Mouse (Mus musculus) forebrain, embryonic 15.5 days (tissue): ENCODE results near the gene Ctsll3. TPM values are rescaled to one million over a fixed set of nuclear protein-coding genes. Genes with fewer than 3 reads are reported as not detected.

ENCODE experiments used
- ATAC-seq: fragments of 200-750 bp; cut with Nextera tagmentation; replicated peaks from 2 replicates; pipeline ENCODE4 v1.8.0; 2017; ENCODE audit warnings: mild to moderate bottlenecking, moderate TSS enrichment, moderate library complexity
- H3K27ac ChIP-seq: fragments of 300-500 bp; sonication (generic); replicated peaks from 2 replicates; pipeline ENCODE4 v1.5.1; 2015; ENCODE audit warnings: mild to moderate bottlenecking, inconsistent platforms
- H3K27me3 ChIP-seq: fragments of 300-500 bp; sonication (generic); 2 replicates; pipeline ENCODE4 v1.6.1; 2015; ENCODE audit warnings: inconsistent platforms
- H3K36me3 ChIP-seq: fragments of 300-500 bp; sonication (generic); 2 replicates; pipeline ENCODE4 v1.6.1; 2015; ENCODE audit warnings: mild to moderate bottlenecking, inconsistent platforms
- H3K4me1 ChIP-seq: fragments of 300-500 bp; sonication (generic); 2 replicates; pipeline ENCODE4 v1.6.1; 2015; ENCODE audit warnings: inconsistent platforms
- H3K4me2 ChIP-seq: fragments of 300-500 bp; sonication (generic); replicated peaks from 2 replicates; pipeline ENCODE4 v1.6.1; 2015; ENCODE audit warnings: mild to moderate bottlenecking, inconsistent platforms
- H3K4me3 ChIP-seq: fragments of 300-500 bp; sonication (generic); 2 replicates; pipeline ENCODE4 v1.5.1; 2015; ENCODE audit warnings: mild to moderate bottlenecking, inconsistent platforms
- H3K9ac ChIP-seq: fragments of 300-500 bp; sonication (generic); replicated peaks from 2 replicates; pipeline ENCODE4 v1.6.1; 2015; ENCODE audit warnings: mild to moderate bottlenecking, inconsistent platforms
- H3K9me3 ChIP-seq: fragments of 300-500 bp; sonication (generic); 2 replicates; pipeline ENCODE4 v1.6.1; 2016; ENCODE audit warnings: inconsistent platforms
- WGBS: fragments of 180-500 bp; shearing (Covaris S2); methylation state at CpG from one replicate; pipeline ENCODE4 v1.1.7; 2015; ENCODE audit warnings: mixed read lengths; 5-methylcytosine and 5-hydroxymethylcytosine counted together
- polyA plus RNA-seq: library from polyadenylated mRNA; unstranded; fragments of >200 nt; fragmentation: Nextera tagmentation; extraction: Ambion mirVana; gene quantifications from 2 replicates; pipeline ENCODE4 v1.2.1, GENCODE M21; 2015

Gene Ctsll3
- polyA plus RNA-seq, 1 experiment from 2014 or later, result not detected

- H3K9ac ChIP-seq, result no peak within 1 kb of the TSS
- no peaks in the 10 kb centered on the region for H3K9me3 ChIP-seq
- no peak within 1 kb of the TSS for H3K27ac ChIP-seq
- no peaks in the 10 kb centered on the region for H3K27me3 ChIP-seq
- H3K4me3 ChIP-seq, result no peak within 1 kb of the TSS
- no peaks in the 10 kb centered on the region for H3K4me1 ChIP-seq
- no peak within 1 kb of the TSS for H3K4me2 ChIP-seq
- no peak for ATAC-seq
- no peaks in the 10 kb centered on the region for H3K36me3 ChIP-seq
These were observed 16.4 kb downstream of the Ctsll3 start, which contains the start of gene BC051665 for GRCm38 (mm10) chr13:60786264-60786663. BC051665 (minus strand) TSS chr13:60786364.

- WGBS, result 91% methylated on average over 7 of the region's 7 CpGs
These were observed 19.3 kb downstream of the Ctsll3 start for GRCm38 (mm10) chr13:60783301-60783700.

GRCm38 (mm10) chr13:60780534-60780933 is 22.1 kb downstream of the Ctsll3 start:
- no peaks in the 10 kb centered on the region for H3K36me3 ChIP-seq
- H3K27ac ChIP-seq, result no peak overlapping the region
- ATAC-seq, result no peak
- no peak overlapping the region for H3K4me3 ChIP-seq
- H3K9ac ChIP-seq, result no peak overlapping the region
- 92% methylated on average over 3 of the region's 3 CpGs for WGBS
- no peak overlapping the region for H3K4me2 ChIP-seq
- H3K4me1 ChIP-seq, result no peaks in the 10 kb centered on the region
- no peaks in the 10 kb centered on the region for H3K27me3 ChIP-seq
- H3K9me3 ChIP-seq, result no peaks in the 10 kb centered on the region

More at GRCm38 (mm10) chr13:60783301-60783700, 19.3 kb downstream of the Ctsll3 start:
- H3K27me3 ChIP-seq, result no peaks in the 10 kb centered on the region
- no peak overlapping the region for H3K4me3 ChIP-seq
- no peaks in the 10 kb centered on the region for H3K36me3 ChIP-seq
- no peak for ATAC-seq
- no peak overlapping the region for H3K4me2 ChIP-seq
- no peaks in the 10 kb centered on the region for H3K4me1 ChIP-seq
- H3K9me3 ChIP-seq, result no peaks in the 10 kb centered on the region
- no peak overlapping the region for H3K9ac ChIP-seq
- no peak overlapping the region for H3K27ac ChIP-seq

GRCm38 (mm10) chr13:60761161-60761560 is 41.5 kb downstream of the Ctsll3 start:
- Histone ChIP-seq H3K9ac (no peak overlapping the region), H3K27ac (no peak overlapping the region), H3K27me3 (no peaks in the 10 kb centered on the region), H3K4me3 (no peak overlapping the region), H3K4me2 (no peak overlapping the region), H3K36me3 (peaks cover 69% of the 10 kb centered on the region), H3K4me1 (no peaks in the 10 kb centered on the region), H3K9me3 (no peaks in the 10 kb centered on the region)
- ATAC-seq, result no peak
- 97% methylated on average over 17 of the region's 17 CpGs for WGBS

- no peak for ATAC-seq
These were observed 42.3 kb downstream of the Ctsll3 start for GRCm38 (mm10) chr13:60760392-60760791.

GRCm38 (mm10) chr13:60759136-60759535 is 43.5 kb downstream of the Ctsll3 start:
- no peak overlapping the region for H3K4me3 ChIP-seq
- no peaks in the 10 kb centered on the region for H3K9me3 ChIP-seq
- H3K27me3 ChIP-seq, result no peaks in the 10 kb centered on the region
- H3K4me1 ChIP-seq, result no peaks in the 10 kb centered on the region
- no peak overlapping the region for H3K4me2 ChIP-seq
- H3K36me3 ChIP-seq, result peaks cover 86% of the 10 kb centered on the region
- no peak for ATAC-seq
- 35% methylated on average over 6 of the region's 6 CpGs for WGBS
- no peak overlapping the region for H3K27ac ChIP-seq
- no peak overlapping the region for H3K9ac ChIP-seq

More at GRCm38 (mm10) chr13:60760392-60760791, 42.3 kb downstream of the Ctsll3 start:
- Histone ChIP-seq H3K4me1 (no peaks in the 10 kb centered on the region), H3K27me3 (no peaks in the 10 kb centered on the region), H3K4me3 (no peak overlapping the region), H3K9me3 (no peaks in the 10 kb centered on the region), H3K36me3 (peaks cover 77% of the 10 kb centered on the region), H3K27ac (no peak overlapping the region), H3K4me2 (no peak overlapping the region), H3K9ac (no peak overlapping the region)
- 95% methylated on average over 12 of the region's 12 CpGs for WGBS

- Histone ChIP-seq H3K9me3 (no peaks in the 10 kb centered on the region), H3K27me3 (no peaks in the 10 kb centered on the region), H3K4me1 (no peaks in the 10 kb centered on the region), H3K36me3 (peaks cover 90% of the 10 kb centered on the region), H3K27ac (no peak overlapping the region), H3K9ac (no peak overlapping the region), H3K4me2 (no peak overlapping the region), H3K4me3 (no peak overlapping the region)
- 91% methylated on average over 13 of the region's 13 CpGs for WGBS
- ATAC-seq, result no peak
These were observed 45.4 kb downstream of the Ctsll3 start for GRCm38 (mm10) chr13:60757292-60757691.

- no peak for ATAC-seq
These were observed 47.4 kb downstream of the Ctsll3 start for GRCm38 (mm10) chr13:60755251-60755650.

GRCm38 (mm10) chr13:60753216-60753615 is 49.4 kb downstream of the Ctsll3 start:
- WGBS, result 96% methylated on average over 6 of the region's 6 CpGs
- H3K4me3 ChIP-seq, result no peak overlapping the region

More at GRCm38 (mm10) chr13:60755251-60755650, 47.4 kb downstream of the Ctsll3 start:
- no peaks in the 10 kb centered on the region for H3K4me1 ChIP-seq
- peaks cover 91% of the 10 kb centered on the region for H3K36me3 ChIP-seq
- no peaks in the 10 kb centered on the region for H3K27me3 ChIP-seq
- no peak overlapping the region for H3K4me2 ChIP-seq
- no peak overlapping the region for H3K4me3 ChIP-seq
- H3K9me3 ChIP-seq, result no peaks in the 10 kb centered on the region
- no peak overlapping the region for H3K27ac ChIP-seq
- H3K9ac ChIP-seq, result no peak overlapping the region
- WGBS, result 88% methylated on average over 2 of the region's 2 CpGs

GRCm38 (mm10) chr13:60750930-60751329 is 51.7 kb downstream of the Ctsll3 start:
- Histone ChIP-seq H3K4me3 (no peak overlapping the region), H3K9me3 (no peaks in the 10 kb centered on the region), H3K27ac (no peak overlapping the region), H3K27me3 (no peaks in the 10 kb centered on the region), H3K9ac (no peak overlapping the region), H3K4me1 (no peaks in the 10 kb centered on the region), H3K36me3 (peaks cover 78% of the 10 kb centered on the region), H3K4me2 (no peak overlapping the region)
- WGBS, result 95% methylated on average over 7 of the region's 7 CpGs
- ATAC-seq, result no peak

More at GRCm38 (mm10) chr13:60753216-60753615, 49.4 kb downstream of the Ctsll3 start:
- Histone ChIP-seq H3K4me2 (no peak overlapping the region), H3K9me3 (no peaks in the 10 kb centered on the region), H3K36me3 (peaks cover 92% of the 10 kb centered on the region), H3K9ac (no peak overlapping the region), H3K4me1 (no peaks in the 10 kb centered on the region), H3K27me3 (no peaks in the 10 kb centered on the region), H3K27ac (no peak overlapping the region)
- no peak for ATAC-seq

- WGBS, result 94% methylated on average over 2 of the region's 2 CpGs
- Histone ChIP-seq H3K27ac (no peak overlapping the region), H3K4me1 (peaks cover 5% of the 10 kb centered on the region), H3K9ac (no peak overlapping the region), H3K4me2 (no peak overlapping the region), H3K27me3 (no peaks in the 10 kb centered on the region), H3K36me3 (peaks cover 60% of the 10 kb centered on the region), H3K4me3 (no peak overlapping the region), H3K9me3 (no peaks in the 10 kb centered on the region)
- ATAC-seq, result no peak
These were observed 54.1 kb downstream of the Ctsll3 start for GRCm38 (mm10) chr13:60748556-60748955.
